Mouse (Mus musculus) forebrain, embryonic 12.5 days (tissue): ENCODE measurements at regions not wholly inside any gene's neighbourhood (a gene's known extent, or its start where the extent isn't known, plus 50 kb on each side); places are given as distances from the start of the nearest gene placed in this dataset.

Experiments
- ATAC-seq: fragments of 200-750 bp; cut with Nextera tagmentation; 2 replicates; pipeline ENCODE4 v1.8.0; 2017; ENCODE audit warnings: moderate TSS enrichment; ENCODE audit not compliant: low FRiP score
- H3K27ac ChIP-seq: fragments of 300-500 bp; sonication (generic); 2 replicates; pipeline ENCODE4 v1.5.1; 2016; ENCODE audit warnings: mild to moderate bottlenecking
- H3K27me3 ChIP-seq: fragments of 300-500 bp; sonication (generic); 2 replicates; pipeline ENCODE4 v1.6.1; 2016; ENCODE audit warnings: mild to moderate bottlenecking
- H3K36me3 ChIP-seq: fragments of 300-500 bp; sonication (generic); replicated peaks from 2 replicates; pipeline ENCODE4 v1.6.1; 2016; ENCODE audit warnings: mild to moderate bottlenecking
- H3K4me1 ChIP-seq: fragments of 300-500 bp; sonication (generic); 2 replicates; pipeline ENCODE4 v1.6.1; 2016
- H3K4me2 ChIP-seq: fragments of 300-500 bp; sonication (generic); 2 replicates; pipeline ENCODE4 v1.6.1; 2016; ENCODE audit warnings: mild to moderate bottlenecking, moderate library complexity
- H3K4me3 ChIP-seq: fragments of 300-500 bp; sonication (generic); replicated peaks from 2 replicates; pipeline ENCODE4 v1.5.1; 2016; ENCODE audit warnings: mild to moderate bottlenecking
- H3K9ac ChIP-seq: fragments of 300-500 bp; sonication (generic); 2 replicates; pipeline ENCODE4 v1.6.1; 2016; ENCODE audit warnings: mild to moderate bottlenecking
- H3K9me3 ChIP-seq: fragments of 300-500 bp; sonication (generic); 2 replicates; pipeline ENCODE4 v1.6.1; 2016
- WGBS: fragments of 180-500 bp; shearing (Covaris S2); methylation state at CpG from one replicate; pipeline ENCODE4 v1.1.7; 2016; 5-methylcytosine and 5-hydroxymethylcytosine counted together

DNA sequence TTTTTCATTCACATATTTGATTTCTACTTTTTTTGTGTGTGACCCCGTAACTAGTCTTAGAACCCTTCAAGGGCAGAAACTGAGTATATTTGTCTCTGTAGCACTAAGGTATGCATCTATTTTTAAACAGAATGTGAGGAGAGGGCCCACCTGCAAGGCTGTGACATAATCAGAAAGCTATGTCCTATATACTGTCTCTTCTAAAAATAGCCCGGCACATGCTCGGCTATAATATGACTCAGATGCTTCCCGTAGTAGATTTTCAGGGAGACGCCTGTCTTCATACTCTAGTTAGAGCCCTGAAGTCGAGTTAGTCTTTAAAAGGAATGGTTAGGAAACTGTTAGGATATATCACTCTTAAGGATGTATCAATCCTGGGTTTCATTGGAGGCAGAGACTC is 61.0 kb upstream of the Prickle1 start:
- Histone ChIP-seq H3K27ac (no peak overlapping the region), H3K4me1 (no peaks in the 10 kb centered on the region), H3K4me2 (no peak overlapping the region), H3K9me3 (no peaks in the 10 kb centered on the region), H3K9ac (no peak overlapping the region), H3K27me3 (no peaks in the 10 kb centered on the region), H3K36me3 (no peaks in the 10 kb centered on the region), H3K4me3 (no peak overlapping the region)
- 84% methylated on average over 6 of the region's 6 CpGs for WGBS
- no peak for ATAC-seq

DNA sequence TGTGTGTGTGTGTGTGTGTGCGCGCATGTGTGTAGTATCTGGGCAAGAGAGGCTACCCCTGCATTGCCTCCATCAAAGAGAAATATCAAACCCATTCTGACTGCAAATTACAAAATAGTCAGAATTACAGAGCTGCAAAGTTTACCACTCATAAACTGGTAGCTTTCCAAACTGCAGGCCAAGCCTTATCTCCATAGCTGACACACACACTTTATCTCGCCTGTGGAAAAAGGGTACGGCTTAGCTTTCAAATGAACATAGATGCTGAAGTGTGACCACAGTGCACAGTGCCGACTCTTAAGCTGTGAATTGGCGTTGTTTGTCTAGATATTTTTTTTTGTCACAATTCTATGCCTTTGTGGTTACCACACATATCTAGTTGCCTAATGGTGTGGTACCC is 60.1 kb upstream of the Prickle1 start:
- Histone ChIP-seq H3K27me3 (no peaks in the 10 kb centered on the region), H3K27ac (no peak overlapping the region), H3K9ac (no peak overlapping the region), H3K36me3 (no peaks in the 10 kb centered on the region), H3K9me3 (no peaks in the 10 kb centered on the region), H3K4me2 (no peak overlapping the region), H3K4me3 (no peak overlapping the region), H3K4me1 (no peaks in the 10 kb centered on the region)
- 92% methylated on average over 6 of the region's 6 CpGs for WGBS
- no peak for ATAC-seq

DNA sequence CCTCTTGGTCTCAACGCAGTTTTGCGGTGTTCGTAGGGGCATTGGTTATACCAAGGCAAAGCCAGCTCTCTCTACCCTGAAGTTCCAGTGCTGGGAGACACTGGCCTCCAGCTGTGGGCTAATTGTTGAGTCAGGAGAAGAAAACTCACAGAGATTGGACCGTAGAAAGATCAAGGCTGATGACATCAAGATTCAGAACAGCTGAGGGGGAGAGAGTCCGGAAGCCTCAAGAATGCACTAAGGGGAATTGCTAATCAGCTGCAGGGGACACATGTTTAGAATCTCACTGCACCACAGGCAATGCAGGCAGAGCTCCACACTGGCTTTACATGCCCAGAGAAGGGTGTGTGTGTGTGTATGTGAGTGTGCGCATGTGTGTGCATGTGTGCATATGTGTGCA is 59.6 kb upstream of the Prickle1 start:
- no peaks in the 10 kb centered on the region for H3K27me3 ChIP-seq

GRCm38 (mm10) chr15:93653378-93653777 is 57.7 kb upstream of the Prickle1 start:
- Histone ChIP-seq H3K27me3 (no peaks in the 10 kb centered on the region), H3K27ac (no peak overlapping the region), H3K9me3 (no peaks in the 10 kb centered on the region), H3K4me3 (no peak overlapping the region), H3K9ac (no peak overlapping the region), H3K4me2 (no peak overlapping the region), H3K4me1 (no peaks in the 10 kb centered on the region), H3K36me3 (no peaks in the 10 kb centered on the region)
- 94% methylated on average over 1 of the region's 1 CpGs for WGBS
- ATAC-seq = no peak

More for the DNA sequence above, 59.6 kb upstream of the Prickle1 start:
- no peak for ATAC-seq
- H3K4me2 ChIP-seq = no peak overlapping the region
- WGBS = 91% methylated on average over 6 of the region's 6 CpGs
- no peak overlapping the region for H3K27ac ChIP-seq
- H3K4me3 ChIP-seq = no peak overlapping the region
- H3K9me3 ChIP-seq = no peaks in the 10 kb centered on the region
- H3K9ac ChIP-seq = no peak overlapping the region
- no peaks in the 10 kb centered on the region for H3K36me3 ChIP-seq
- no peaks in the 10 kb centered on the region for H3K4me1 ChIP-seq

- no peak overlapping the region for H3K4me3 ChIP-seq
- H3K9ac ChIP-seq = no peak overlapping the region
- H3K4me2 ChIP-seq = no peak overlapping the region
- H3K9me3 ChIP-seq = no peaks in the 10 kb centered on the region
- no peaks in the 10 kb centered on the region for H3K4me1 ChIP-seq
- H3K27me3 ChIP-seq = no peaks in the 10 kb centered on the region
- no peak for ATAC-seq
- WGBS = 68% methylated on average over 14 of the region's 14 CpGs
- H3K36me3 ChIP-seq = no peaks in the 10 kb centered on the region
- H3K27ac ChIP-seq = no peak overlapping the region
These were observed 55.5 kb upstream of the Prickle1 start for GRCm38 (mm10) chr15:93650981-93651757.

- no peaks in the 10 kb centered on the region for H3K27me3 ChIP-seq
- no peak for ATAC-seq
- H3K9ac ChIP-seq = no peak overlapping the region
- H3K9me3 ChIP-seq = no peaks in the 10 kb centered on the region
- H3K36me3 ChIP-seq = no peaks in the 10 kb centered on the region
- H3K4me2 ChIP-seq = no peak overlapping the region
- H3K4me1 ChIP-seq = no peaks in the 10 kb centered on the region
- H3K4me3 ChIP-seq = no peak overlapping the region
- 95% methylated on average over 2 of the region's 2 CpGs for WGBS
- no peak overlapping the region for H3K27ac ChIP-seq
These were observed 54.4 kb upstream of the Prickle1 start for GRCm38 (mm10) chr15:93650009-93650522.

DNA sequence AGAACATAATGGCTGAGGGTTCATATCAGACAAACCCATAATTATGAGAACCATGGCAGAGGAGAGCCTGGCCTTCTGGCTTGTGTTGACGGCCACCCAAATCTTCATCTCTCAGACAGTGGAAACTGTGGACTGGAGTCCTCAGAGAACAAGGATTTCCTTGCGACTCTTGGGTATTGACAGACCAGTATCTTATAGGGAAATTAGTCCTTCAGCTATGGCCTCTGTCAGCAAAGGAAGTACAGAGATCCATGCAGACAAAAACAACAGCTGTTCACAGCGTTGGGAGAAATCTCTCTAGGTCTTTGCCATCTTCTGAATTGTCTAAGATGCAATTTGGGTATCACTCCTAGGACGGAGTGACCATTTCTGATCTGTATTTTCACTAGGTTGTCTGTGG is 53.0 kb upstream of the Prickle1 start:
- no peaks in the 10 kb centered on the region for H3K36me3 ChIP-seq
- H3K4me3 ChIP-seq = no peak overlapping the region
- H3K9me3 ChIP-seq = no peaks in the 10 kb centered on the region
- no peak overlapping the region for H3K9ac ChIP-seq
- 86% methylated on average over 4 of the region's 4 CpGs for WGBS
- H3K4me1 ChIP-seq = no peaks in the 10 kb centered on the region
- H3K27ac ChIP-seq = no peak overlapping the region
- H3K4me2 ChIP-seq = no peak overlapping the region
- H3K27me3 ChIP-seq = no peaks in the 10 kb centered on the region
- no peak for ATAC-seq

- WGBS = 95% methylated on average over 3 of the region's 3 CpGs
- Histone ChIP-seq H3K9ac (no peak overlapping the region), H3K36me3 (no peaks in the 10 kb centered on the region), H3K27me3 (no peaks in the 10 kb centered on the region), H3K27ac (no peak overlapping the region), H3K4me2 (no peak overlapping the region), H3K4me3 (no peak overlapping the region), H3K9me3 (no peaks in the 10 kb centered on the region), H3K4me1 (no peaks in the 10 kb centered on the region)
- no peak for ATAC-seq
These were observed 51.1 kb upstream of the Prickle1 start for GRCm38 (mm10) chr15:93646820-93647219.

- no peaks in the 10 kb centered on the region for H3K36me3 ChIP-seq
- H3K9me3 ChIP-seq = no peaks in the 10 kb centered on the region
- no peaks in the 10 kb centered on the region for H3K27me3 ChIP-seq
- whole genome bisulfite sequencing = 89% methylated on average over 8 of the region's 8 CpGs
- no peak for ATAC-seq
- H3K4me3 ChIP-seq = no peak overlapping the region
- no peak overlapping the region for H3K4me2 ChIP-seq
- H3K27ac ChIP-seq = no peak overlapping the region
- no peak overlapping the region for H3K9ac ChIP-seq
- H3K4me1 ChIP-seq = no peaks in the 10 kb centered on the region
These were observed 50.3 kb upstream of the Prickle1 start for GRCm38 (mm10) chr15:93645950-93646349.
